Mouse (Mus musculus) retina, embryonic 14.5 days (tissue): ENCODE measurements around the gene Gpr179.
A peak's percentile ranks its signal among the peaks of the same experiment; 100 is the strongest.
"Not testable (repeated sequence)": the region's sequence is repeated elsewhere in the genome, so short reads cannot be mapped to it uniquely, and the experiment has no call there.

ENCODE experiments used
- DNase-seq: peaks from one replicate; pipeline ENCODE4 v3.0.0-alpha.2; 2015; ENCODE audit warnings: low spot score

Gene Gpr179

DNA sequence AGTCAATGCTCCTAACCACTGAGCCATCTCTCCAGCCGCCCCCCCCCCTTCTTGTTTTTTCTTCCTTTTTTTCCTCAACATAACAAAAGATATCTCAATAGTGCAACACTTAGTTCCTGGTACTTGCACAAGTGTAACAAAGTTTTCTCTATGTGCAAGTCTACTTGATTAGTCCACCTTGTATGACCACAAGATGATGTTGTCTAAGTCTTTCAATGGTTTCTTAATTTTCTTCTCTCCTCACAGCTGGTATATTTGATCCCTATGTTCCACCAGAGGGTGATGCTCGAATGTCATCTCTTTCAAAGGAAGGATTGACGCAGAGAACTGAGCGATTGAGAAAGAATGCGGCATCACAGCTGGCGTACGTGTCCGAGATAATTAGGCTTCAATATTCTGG lies 30.7 kb downstream of the Gpr179 start:
- no peak for DNase-seq

DNA sequence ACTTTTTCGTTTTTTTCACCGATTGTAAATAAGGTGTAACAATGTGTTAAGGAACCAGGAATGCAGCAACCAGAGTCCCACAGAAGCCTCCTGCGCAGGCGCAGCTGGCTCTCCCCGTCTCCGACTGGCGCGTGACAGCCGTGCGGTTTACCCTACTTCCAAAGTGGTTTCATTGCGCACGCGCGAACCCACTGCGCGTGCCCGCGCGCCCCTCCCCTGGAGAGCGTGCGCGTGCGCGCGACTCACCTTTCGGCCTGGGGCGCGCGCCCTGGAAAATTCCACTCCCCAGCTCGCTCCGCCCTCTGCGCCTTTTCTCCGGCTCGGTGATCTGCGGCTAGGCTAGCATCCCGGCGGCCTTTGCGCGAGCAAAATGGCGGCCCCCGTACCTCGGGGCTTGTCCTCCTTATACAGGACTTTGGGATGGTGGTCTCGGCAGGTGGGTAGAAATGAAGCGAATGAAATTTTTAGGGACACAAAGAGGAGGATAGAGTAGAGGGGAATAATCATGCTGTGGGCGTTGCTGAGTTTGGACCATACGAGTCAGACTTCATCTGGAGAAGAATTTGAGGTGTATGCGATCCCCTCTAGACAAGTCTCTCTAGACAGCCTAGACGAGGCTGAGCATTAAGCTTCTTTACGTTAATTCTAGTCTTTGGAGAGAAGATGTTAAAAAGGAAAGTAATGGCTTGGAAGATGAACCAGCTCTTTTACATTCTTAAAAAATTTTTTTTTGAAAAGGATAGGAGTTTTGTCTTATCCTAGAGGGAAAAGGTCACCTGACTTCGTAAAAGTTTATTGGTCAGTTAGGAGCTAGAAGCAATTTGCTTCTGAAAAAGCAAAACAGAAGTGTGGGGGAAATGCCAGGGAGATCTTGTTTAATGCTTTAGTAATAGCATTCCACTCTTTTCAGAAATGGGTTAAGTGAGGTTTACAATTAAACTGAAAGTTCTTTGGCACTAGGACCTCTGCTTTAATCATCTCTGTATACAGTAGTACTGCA lies 36.1 kb downstream of the Gpr179 start, which contains the start of gene Mrpl45:
TSS of gene Mrpl45 (plus strand) at position 213 of the 1,000 bp plus-strand sequence.
- DNase-seq, result peak; percentile 100

DNA sequence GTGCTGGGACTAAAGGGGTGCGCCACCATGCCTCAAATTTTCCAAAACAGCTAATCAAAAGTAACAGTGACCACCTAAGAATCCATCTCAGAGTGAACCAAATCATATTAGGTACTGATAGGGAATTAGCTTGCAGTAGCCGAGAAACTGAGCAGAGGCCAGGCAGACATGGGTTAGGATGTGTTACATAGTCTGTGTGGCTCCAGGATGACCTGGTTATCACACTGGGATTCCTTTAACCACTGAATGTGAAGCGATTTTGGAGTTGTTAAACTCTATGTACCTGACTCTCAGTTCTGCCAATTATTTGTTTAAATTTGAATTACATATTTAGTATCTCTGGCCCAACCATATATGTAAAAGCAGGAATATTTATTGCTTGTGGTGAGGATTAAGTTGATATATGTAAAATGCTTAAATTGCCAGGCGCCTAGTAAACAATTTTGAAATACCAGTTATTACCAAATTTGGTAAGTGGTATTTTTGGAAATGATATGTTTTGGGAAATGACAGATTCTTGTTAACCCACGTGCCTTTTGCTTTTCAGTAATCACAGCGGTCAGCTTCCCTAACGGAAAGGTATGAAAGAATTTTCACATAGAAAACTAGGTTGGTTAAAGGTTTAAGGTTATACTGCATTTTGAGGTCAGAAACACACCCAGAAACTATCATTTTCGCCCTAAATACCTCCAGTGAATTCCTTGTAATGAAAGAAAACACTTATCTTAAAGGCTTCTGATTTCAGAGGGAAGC lies 37.0 kb downstream of the Gpr179 start:
- no peak for DNase-seq

- DNase-seq, result peak; percentile 51
These were observed 37.8 kb downstream of the Gpr179 start for GRCm38 (mm10) chr11:97314110-97314509.

GRCm38 (mm10) chr11:97312871-97313270 lies 39.0 kb downstream of the Gpr179 start:
- DNase-seq, result not testable (repeated sequence)

GRCm38 (mm10) chr11:97310895-97311631 lies 40.8 kb downstream of the Gpr179 start:
- DNase-seq, result peak; percentile 77

DNA sequence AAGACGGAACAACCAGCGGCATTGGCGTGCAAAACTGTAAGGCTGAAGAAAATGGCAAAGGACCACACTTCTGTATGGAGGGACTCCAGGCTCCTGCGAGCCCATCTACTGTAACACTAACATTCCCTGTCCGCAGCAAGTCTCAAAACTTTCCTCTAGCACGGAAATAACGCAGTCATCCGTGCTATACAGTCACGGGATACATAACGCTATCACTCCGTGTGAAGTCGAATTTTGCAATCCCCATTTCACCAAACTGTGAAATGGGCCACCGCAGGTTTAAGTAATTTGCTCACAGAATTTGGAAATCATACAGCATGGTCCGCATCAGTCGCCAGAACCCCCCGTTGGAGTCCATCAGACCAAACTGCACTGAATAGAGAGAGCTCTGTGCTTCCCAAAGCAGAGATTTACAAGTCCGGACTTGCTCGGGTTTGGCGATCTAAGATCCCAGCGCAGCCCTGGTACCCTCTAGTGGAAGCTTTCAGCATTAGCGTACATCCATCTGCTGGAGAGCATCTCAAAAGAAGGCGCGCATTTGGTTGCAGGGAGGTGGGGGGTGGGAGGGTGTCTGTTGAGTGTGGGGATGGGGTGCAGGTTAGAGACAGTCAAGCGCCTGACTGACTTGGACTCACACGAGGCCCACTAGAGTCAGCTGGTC lies 41.8 kb downstream of the Gpr179 start:
- DNase-seq, result peak; percentile 89

- DNase-seq, result no peak
These were observed 42.4 kb downstream of the Gpr179 start for GRCm38 (mm10) chr11:97309451-97309836.

- no peak for DNase-seq
These were observed 42.9 kb downstream of the Gpr179 start for GRCm38 (mm10) chr11:97308806-97309450.

DNA sequence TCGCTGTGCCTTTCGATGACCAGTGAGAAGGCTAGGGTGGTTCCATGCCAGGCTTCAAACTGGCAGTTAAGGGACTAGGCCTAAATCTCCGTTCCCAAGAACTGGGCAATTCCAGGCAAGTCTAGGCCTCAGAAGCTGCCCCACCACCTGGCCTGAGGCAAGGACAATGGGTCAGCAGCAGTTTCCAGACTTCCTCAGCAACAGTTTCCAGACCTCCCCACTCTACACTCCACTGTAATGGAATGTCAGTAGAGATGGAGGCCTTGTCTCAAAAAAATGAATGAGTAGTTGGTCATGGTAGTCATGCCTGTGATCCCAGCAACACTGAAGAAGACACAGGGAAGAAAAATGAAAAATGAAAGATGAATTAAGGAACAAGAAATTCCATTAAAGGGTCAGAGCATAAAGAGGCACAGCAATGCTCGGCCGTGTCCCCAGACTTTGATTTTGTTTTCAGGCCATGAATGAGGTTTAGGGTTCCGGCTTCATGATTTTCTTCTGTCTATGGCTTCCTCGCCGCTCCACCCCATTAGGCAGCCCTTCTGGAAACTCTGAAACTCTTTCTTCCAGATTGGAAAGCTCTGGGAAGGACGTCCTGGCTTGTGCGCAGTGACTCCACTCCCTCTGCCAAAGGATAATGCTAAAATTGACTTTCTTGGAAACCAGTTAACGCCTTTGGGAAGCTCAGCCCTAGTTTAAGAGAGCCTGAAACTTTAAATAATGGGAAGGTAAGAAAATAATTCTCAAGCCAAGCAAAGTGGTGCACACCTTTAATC lies 44.4 kb downstream of the Gpr179 start:
- no peak for DNase-seq

DNA sequence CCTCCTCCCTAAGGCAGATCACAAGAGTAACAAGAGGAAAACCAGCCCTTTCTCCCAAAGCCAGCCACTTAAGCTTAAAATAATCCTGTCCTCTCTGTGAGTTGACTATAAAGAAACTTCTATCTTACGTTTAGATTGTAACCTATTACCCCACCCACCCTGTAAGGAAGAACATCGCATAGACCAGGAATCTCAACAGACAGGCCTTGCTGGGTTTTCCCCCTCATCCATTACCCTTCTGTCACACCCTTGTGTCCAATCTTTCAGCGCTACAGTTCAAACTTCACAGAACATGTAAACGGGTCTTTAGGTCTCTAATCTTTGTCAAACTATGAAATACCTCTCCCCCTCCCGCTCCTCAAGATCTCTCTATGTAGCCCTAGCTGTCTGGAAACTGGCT lies 47.2 kb downstream of the Gpr179 start:
- DNase-seq, result no peak

DNA sequence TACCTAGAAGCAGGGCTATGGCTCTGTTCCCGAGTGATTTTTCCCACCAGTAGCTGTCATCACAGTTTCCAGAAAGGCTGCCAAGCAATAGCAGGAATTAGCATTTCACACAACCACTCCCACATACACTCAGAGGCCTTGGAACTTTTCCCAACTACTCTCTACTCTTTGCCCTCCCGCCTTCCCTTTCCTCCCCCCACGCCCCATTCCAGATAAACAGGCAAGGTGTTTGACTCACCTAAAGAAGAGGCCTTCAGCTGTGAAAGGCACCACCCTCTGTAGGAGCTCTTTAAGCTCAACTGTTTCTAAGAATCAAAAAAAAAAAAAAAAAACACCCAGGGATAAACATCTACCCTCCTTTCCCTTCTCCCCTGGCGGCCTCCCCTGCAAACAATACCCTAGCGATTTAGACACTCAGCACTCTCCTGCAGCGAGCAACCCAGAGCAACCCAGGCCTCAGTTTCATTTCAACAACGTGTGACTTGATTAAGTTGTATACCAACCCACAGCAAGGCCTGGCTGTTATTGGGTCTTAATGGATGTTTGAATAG lies 49.6 kb downstream of the Gpr179 start:
- DNase-seq, result no peak

GRCm38 (mm10) chr11:97301406-97301805 lies 50.5 kb downstream of the Gpr179 start:
- DNase-seq, result no peak

DNA sequence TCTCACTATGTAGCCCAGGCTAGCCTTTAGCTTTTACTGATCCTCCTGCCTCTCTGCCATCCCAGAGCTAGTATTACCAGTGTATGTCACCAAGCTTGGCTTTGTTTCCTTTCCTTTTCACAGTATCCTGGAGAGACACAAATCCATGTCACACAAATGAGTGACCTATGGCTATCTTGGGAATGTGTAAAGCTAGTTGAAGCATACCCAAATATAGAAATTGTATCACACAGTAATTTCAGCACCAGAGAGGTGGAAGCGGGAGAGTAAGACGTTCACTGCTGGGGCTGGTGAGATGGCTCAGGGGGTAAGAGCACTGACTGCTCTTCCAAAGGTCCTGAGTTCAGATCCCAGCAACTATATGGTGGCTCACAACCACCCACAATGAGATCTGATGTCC lies 51.9 kb downstream of the Gpr179 start:
- no peak for DNase-seq

GRCm38 (mm10) chr11:97296542-97296941 lies 55.3 kb downstream of the Gpr179 start:
- DNase-seq, result no peak

DNA sequence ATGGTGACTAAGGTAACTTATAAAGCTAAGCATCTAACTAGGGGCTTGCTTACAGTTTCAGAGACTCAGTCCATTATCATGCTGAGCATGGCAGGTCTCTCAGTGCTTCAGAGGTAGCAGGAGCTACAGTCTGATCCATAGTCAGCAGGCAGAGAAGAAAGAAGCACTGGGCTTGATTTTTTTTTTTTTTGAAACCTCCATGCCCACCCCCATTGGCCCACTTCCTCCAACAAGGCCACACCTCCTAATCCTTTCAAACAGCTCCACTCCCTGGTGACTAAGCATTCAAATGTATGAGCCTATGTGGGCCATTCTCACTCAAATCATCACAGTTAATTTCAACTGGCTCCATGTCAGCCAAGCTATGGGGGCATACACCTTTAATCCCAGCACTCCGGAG lies 59.1 kb downstream of the Gpr179 start:
- DNase-seq, result no peak

GRCm38 (mm10) chr11:97289276-97290230 lies 62.3 kb downstream of the Gpr179 start:
- no peak for DNase-seq

- DNase-seq, result no peak
These were observed 64.2 kb downstream of the Gpr179 start for GRCm38 (mm10) chr11:97287643-97288042.

DNA sequence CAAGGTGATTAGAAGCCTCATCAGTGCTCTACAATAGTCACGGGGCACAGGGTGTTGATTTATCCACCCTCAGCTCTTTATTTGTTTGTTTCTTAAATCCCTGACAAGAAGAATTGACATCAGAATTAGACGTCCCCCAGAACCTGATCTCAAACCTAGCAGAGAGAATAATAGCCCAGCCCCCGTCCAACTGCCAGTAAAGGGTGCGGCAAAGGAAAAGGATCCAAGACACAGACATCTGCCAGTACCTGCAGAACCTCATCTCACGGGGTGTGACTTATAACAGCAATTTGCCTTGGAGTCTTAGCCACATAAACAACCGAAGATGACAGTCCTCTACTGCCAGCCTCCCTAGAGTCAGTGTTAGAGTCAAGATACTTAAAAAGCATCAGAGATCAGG lies 64.9 kb downstream of the Gpr179 start:
- no peak for DNase-seq
